Mouse (Mus musculus): ENCODE results near the gene Lmod1. TPM values are rescaled to one million over a fixed set of nuclear protein-coding genes. Genes with fewer than 3 reads are reported as not detected.

Gene Lmod1
- polyA plus RNA-seq (2012; fragmentation: generic; extraction: Trizol) = 1 to 10 TPM in 1 of 2 experiments, under 1 TPM in 1; 0.20 to 7.0 TPM

DNA sequence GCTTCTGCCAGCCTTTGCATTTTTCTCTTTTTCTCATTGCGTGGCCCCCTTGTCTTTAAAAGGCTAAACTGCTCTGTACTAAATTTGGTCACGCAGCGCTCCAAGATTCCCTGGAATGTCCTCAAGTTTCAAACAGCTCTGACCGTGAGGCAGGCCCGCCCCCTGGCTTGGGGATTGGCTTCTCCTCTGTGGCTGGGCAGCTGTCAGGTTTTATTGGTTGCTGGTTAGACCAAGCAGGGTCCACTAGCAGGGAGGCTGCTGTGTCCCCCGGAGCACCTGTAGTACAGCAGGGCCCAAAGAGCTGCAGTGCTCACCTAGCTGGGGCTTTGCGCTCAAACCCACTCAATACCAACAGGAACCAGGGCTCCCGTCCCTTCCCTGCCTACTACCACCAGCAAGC, at the start of gene Lmod1:
Gene Lmod1, plus strand, starts transcription at position 237 of the 400 bp plus-strand sequence.

GRCm38 (mm10) chr1:135283826-135284291, 40.7 kb upstream of the Lmod1 start, which contains the start of gene Rnpep:
Gene Rnpep (minus strand): TSS chr1:135284084.

GRCm38 (mm10) chr1:135313284-135314031, 11.1 kb upstream of the Lmod1 start, which contains the start of gene Timm17a:
Gene Timm17a (minus strand): TSS chr1:135313778.

DNA sequence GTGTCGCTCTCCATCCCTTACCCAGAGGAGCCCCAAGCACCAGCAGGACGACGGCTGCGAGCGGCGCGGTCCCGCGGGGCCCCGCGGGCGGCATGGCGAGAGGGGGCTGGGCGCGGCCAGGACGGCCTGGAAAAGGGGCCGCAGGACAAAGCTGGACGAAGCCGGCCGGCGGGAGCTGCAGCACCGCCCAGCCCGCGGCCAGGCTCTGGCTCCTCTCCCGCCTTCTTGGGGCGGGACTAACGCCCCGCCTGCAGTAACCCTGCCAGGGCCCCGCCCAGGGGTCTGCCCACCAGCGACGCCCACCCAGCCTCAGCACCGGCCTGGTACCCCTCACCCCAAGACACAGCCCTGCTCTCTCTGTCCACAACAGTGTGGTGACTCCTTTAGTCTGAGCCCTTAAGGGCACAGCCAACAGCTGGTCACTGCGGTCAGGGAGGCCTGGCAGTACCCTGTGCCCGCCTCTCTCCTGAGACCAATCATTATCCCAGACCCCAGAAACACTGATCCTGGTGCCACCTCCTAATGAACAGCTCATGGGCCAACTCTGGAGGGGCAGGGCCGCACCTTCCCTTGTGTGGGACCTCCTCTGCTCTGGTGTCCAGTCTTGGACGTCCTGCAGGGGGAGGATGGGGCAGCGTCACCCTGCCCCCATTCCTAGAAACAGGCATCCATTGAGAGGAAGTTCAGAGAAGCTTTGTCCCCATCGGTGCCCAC, 50.4 kb downstream of the Lmod1 start, which contains the start of gene Shisa4:
Gene Shisa4, minus strand, starts transcription at position 370 of the 714 bp plus-strand sequence.

Other genes starting within 250 kb of the Lmod1 start
- 1 to 10 TPM in 1 of 2 experiments, under 1 TPM in 1; 0.08 to 3.7 TPM for gene Lgr6, start 219.5 kb upstream of the Lmod1 start, polyA plus RNA-seq (2012; fragmentation: generic; extraction: Trizol)
- under 1 TPM; 0.02 to 0.05 TPM for gene Ptpn7, start 192.1 kb upstream of the Lmod1 start, polyA plus RNA-seq (2012; fragmentation: generic; extraction: Trizol)
- 10 to 100 TPM; 18.0 to 55.7 TPM for gene Arl8a, start 178.0 kb upstream of the Lmod1 start, polyA plus RNA-seq (2012; fragmentation: generic; extraction: Trizol)
- gene Gpr37l1, start 157.1 kb upstream of the Lmod1 start, polyA plus RNA-seq (2012; fragmentation: generic; extraction: Trizol) = under 1 TPM in 1 of 2 experiments, not detected in 1; 0.05 TPM
- under 1 TPM; 0.02 to 0.06 TPM for gene Elf3, start 66.2 kb upstream of the Lmod1 start, polyA plus RNA-seq (2012; fragmentation: generic; extraction: Trizol)
- 10 to 100 TPM; 42.3 to 67.9 TPM for gene Rnpep, start 40.7 kb upstream of the Lmod1 start, polyA plus RNA-seq (2012; fragmentation: generic; extraction: Trizol)
- gene Timm17a, start 11.0 kb upstream of the Lmod1 start, polyA plus RNA-seq (2012; fragmentation: generic; extraction: Trizol) = 10 to 100 TPM; 82.4 to 84.5 TPM
- 100 to 1,000 TPM in 1 of 2 experiments, 10 to 100 TPM in 1; 91.5 to 164 TPM for gene Shisa4, start 50.4 kb downstream of the Lmod1 start, polyA plus RNA-seq (2012; fragmentation: generic; extraction: Trizol)
- gene Ipo9, start 105.7 kb downstream of the Lmod1 start, polyA plus RNA-seq (2012; fragmentation: generic; extraction: Trizol) = 10 to 100 TPM; 13.7 to 39.5 TPM